Mouse (Mus musculus) telencephalon, adult 2 months (tissue): Measurements from ENCODE around the gene Gm7361.
"Not testable (repeated sequence)": the region's sequence is repeated elsewhere in the genome, so short reads cannot be mapped to it uniquely, and the experiment has no call there.

Experiments used
- DNase-seq: peaks from one replicate; pipeline ENCODE4 v3.0.0-alpha.2; 2011; ENCODE audit warnings: low read depth, low spot score

Gm7361 gene

DNA sequence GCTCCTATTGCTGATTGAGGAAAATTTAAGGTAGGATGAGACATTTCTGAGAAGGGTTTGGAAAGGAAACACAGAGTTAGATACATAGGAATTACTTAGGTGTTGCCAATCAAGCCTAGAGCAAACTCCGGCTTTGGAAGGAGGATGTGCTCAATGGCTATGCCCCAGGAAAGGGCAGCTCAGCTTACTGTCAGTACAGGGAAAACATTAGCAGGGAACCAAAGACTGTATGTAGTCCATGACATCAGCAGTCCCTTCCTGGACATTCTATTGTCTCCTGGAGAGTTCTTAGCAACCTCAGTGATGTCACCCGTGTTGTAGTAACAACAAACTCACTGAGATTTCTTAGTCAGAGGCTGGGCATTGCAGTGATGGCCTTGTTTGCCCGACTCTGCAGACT lies at the start of gene Gm7361:
Gm7361 (plus strand) TSS at position 301 of the 400 bp plus-strand sequence.
- not testable (repeated sequence) for DNase-seq

DNA sequence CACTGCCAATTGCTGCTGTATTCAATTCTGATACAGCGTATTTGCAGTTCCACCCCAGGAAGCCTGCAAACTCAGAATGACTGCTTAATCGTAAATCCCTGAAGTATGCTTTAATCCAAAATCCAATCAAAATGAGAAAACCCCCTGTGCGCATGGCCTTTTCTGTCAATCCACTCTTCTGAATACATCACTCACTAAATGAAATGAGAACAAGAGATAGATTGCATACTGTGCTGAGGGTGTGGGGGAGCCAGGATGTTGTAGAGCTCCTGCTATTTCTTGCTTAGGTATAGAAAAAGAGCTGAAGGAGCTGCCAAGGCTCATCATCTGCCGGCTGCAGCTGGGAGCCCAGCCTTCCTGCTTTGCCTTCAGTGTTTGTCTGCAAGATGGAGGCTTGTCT lies 46.5 kb upstream of the Gm7361 start:
- peak; percentile 15 for DNase-seq

DNA sequence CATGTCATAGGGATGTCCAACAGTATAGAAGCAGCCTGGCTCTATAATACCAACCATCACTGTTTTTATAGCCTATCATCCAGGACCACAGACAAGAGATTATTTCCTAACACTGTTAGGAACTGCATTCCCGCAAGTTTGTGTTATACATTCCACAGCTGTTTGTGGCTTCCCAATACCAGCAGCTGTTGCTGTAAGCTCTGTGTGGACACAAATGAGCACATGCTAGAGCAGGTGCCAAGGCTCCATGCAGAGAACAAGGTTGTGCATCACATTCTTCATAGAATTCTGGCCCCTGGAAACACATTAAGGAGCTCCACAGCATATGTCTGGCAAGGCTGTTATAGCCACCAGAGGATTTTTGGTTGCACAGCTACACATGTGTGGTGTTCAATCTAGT lies 35.4 kb upstream of the Gm7361 start:
- no peak for DNase-seq

DNA sequence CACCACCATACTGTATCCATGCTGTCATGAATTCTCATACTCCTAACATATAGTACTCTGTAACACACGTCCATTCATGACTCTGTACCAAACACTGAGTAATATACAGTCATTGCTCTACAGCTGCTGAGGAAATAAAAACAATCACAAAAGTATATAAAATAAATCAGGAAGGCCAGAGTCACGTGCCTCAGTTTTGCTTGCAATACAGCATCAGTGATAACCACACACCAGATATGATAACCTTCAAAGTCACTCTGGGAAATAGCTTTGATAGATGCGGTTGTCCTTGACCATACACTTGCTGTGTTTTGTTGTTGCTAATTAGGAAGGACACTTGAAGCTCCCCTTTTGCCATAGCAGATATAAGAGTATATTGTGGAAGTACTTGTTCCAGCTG lies 9.2 kb downstream of the Gm7361 start:
- DNase-seq = not testable (repeated sequence)

DNA sequence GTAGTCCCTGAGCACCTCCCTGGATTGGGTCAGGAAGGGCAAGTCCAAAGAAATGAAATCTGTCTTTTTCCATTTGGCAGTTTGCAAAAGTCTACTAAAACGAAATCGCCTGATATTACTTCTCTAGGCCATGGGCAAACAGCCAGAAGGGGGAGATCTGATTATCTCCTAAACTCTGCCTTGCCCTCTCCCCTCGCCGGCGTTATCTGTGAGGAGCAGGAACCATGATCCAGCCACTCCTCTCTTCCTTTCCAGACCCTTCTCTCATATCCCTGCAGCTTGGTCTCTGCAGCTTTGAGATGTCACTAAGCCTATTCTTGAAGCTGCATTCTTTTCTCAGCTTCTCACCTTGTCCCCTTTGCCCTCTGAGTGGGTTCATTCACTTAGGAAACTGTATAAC lies 22.9 kb downstream of the Gm7361 start:
- no peak for DNase-seq

DNA sequence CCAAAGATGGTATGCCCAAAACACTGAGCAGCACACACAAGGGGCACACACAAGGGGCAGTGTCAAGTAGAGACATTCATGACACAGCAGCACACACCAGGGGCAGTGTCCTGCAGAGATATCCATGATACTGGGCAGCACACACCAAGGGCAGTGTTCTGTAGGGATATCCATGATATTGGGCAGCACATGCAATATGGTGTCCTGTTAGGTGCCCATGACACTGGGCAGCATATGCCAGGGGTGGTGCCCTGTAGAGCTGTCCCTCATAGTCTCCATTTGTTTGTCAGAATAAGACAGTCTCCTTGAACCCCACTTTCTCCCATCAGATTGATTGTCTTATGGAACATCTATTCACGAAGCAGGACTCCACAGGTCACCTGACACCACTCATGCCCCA lies 24.2 kb downstream of the Gm7361 start:
- no peak for DNase-seq

DNA sequence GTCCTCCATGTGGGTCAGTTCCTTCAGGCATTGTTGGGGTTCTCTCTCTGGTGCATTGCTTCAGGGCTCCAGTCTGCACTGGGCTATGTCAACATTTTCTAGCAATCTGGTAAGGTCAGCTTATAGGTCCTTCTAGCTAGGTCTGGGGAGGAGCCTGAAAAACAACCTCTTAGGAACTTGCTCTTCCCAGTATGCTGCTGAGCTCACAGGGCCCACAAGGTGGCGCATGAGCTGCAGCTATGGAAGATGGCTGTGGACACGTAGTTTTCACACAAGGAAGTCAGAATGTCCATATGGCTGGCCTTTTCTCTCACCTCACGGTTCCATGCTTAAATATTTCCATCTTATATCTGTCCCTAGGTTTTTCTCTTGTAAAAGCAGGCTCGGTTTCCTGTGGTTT lies 24.8 kb downstream of the Gm7361 start:
- peak; percentile 50 for DNase-seq

DNA sequence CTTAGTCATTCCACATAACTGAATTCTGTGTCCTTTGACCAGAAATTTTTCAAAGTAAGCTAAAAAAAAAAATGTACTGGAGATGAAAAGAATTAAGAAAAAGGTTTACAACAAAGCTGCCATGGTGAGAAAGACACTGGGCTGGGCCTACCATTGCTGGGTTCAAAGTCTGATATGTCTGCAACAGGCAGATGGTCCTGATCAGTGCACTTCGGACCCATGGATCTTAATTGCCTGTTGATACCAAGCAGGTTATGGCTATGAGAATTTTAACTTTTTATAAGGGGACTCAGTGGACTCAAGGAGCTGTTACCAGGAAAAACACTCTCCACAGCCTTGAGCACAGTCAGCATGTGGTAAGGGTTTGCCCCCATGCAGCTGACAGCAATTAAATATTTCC lies 25.9 kb downstream of the Gm7361 start:
- DNase-seq = no peak

DNA sequence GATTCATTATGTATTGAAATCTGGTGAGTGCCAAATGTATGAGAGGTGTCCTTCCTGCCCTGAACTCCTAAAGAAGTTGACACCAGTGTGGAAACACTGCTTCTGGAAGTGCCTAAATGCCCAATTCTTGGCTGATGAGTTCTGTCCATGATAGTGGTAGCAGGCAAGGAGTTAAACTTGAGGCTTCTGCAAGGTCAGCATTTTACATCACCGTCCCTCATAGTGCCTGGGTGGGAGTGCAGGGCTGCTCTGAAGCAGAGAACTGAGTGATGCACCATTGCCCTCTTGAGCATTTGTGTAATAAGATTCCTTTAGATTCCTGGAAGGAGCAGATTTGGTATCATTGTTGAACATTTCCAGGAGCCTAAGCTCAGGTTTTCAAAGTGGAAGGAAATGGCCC lies 34.1 kb downstream of the Gm7361 start:
- no peak for DNase-seq

DNA sequence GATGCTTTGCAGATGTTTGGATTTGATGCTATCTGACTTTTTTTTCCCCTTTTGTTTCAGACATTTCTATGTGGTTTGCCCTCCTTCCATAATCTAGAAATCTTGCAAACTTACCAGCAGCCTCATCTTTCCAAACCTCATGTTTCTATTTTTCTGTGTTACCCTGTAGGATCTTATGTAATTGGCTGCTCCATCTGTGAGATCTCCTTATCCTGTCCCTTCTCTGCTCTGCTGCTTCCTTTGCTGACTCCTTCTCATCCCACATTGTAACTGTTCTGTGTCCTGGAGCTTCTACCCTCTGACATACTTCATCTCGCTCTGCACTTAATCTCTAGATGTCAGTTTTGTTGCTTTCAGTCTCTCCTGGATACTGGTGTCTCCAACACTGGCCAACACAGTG lies 35.8 kb downstream of the Gm7361 start:
- DNase-seq = peak; percentile 42
